Mouse (Mus musculus) E14TG2a.4 (cell line): ENCODE measurements around the gene Ppox.

Experiments
- CTCF ChIP-seq: conservative IDR thresholded peaks from 2 replicates; pipeline ENCODE4 v1.5.1; 2014; ENCODE audit warnings: low read length
- NANOG ChIP-seq: IDR thresholded peaks from 2 replicates; pipeline ENCODE4 v1.6.1; 2014; ENCODE audit warnings: borderline replicate concordance, low read length, mixed read lengths

GRCm38 (mm10) chr1:171294298-171295062 lies 13.5 kb upstream of the Ppox start, which contains the start of gene Ufc1:
- TF ChIP-seq CTCF (no peak), NANOG (no peak)
